8 mouse cellular contexts compared by ENCODE assay signal in genomic region chr9:37430582-37430981, GRCm38 (mm10). TPM values are rescaled to one million over a fixed set of nuclear protein-coding genes. Genes with fewer than 3 reads are reported as not detected.
DNase-seq lines count a peak whose midpoint lies in the region; TF ChIP-seq lines count a peak whose summit lies in the region.

No protein-coding gene starts in this region.

- TF ChIP-seq CTCF in cerebellum, adult 2 months (IDR thresholded peaks at IDR 0.05; ENCODE audit: borderline replicate concordance, insufficient read depth, low read depth, low read length): peak; percentile 90

- no peaks in the 10 kb centered on the region for H3K9me3 ChIP-seq in hindbrain, embryonic 10.5 days

- H3K4me3 ChIP-seq in cerebellum, adult 2 months (replicated peaks; ENCODE audit: insufficient read depth, low read depth, low read length): peak overlapping the region; percentile 39
- H3K4me3 ChIP-seq in hindbrain, embryonic 10.5 days: peak overlapping the region; percentile 30; the same call in 1 of the 2 replicates

- H3K27ac ChIP-seq in cerebellum, adult 2 months (ENCODE audit: insufficient read depth, low read length): no peak overlapping the region
- H3K27ac ChIP-seq in hindbrain, embryonic 10.5 days: no peak overlapping the region

- H3K27me3 ChIP-seq in cerebellum, adult 2 months (ENCODE audit: control insufficient read depth, insufficient read depth, low read length): peaks cover 5% of the 10 kb centered on the region; the same call in 1 of the 2 replicates
- H3K27me3 ChIP-seq in hindbrain, embryonic 10.5 days (ENCODE audit: insufficient read depth, poor library complexity, severe bottlenecking): peaks cover 94% of the 10 kb centered on the region

- peak; percentile 75 for DNase-seq in MN1 (ENCODE audit: low spot score)
- DNase-seq in cerebellum, adult 2 months: peak; percentile 76 to 85
- peak; percentile 92 to 98 for DNase-seq in frontal cortex, adult 2 months (ENCODE audit: extremely low spot score in 1 of 2, low spot score in 1 of 2)
- peak; percentile 87 for DNase-seq in hindbrain, embryonic 10.5 days (ENCODE audit: low spot score)
- DNase-seq in layer of hippocampus, adult 9-10 months (ENCODE audit: low spot score): peak; percentile 95
- DNase-seq in lung, postnatal 10 days: peak; percentile 91
- DNase-seq in ovary, postnatal 36 days (ENCODE audit: low spot score): peak; percentile 81
- DNase-seq in thymus, postnatal 14 days: peak; percentile 80

- no peak for TF ChIP-seq POLR2A in cerebellum, adult 2 months (IDR thresholded peaks at IDR 0.05; ENCODE audit: borderline replicate concordance, insufficient read depth, low read length)

- H3K36me3 ChIP-seq in hindbrain, embryonic 10.5 days: no peaks in the 10 kb centered on the region

- 3% methylated on average over 12 of the region's 12 CpGs for WGBS in cerebellum, adult 2 months
- WGBS in hindbrain, embryonic 10.5 days: 1% methylated on average over 12 of the region's 12 CpGs

- peaks cover 4% of the 10 kb centered on the region; the same call in 1 of the 2 replicates for H3K4me1 ChIP-seq in cerebellum, adult 2 months (ENCODE audit: control insufficient read depth, insufficient read depth, low read length)
- H3K4me1 ChIP-seq in hindbrain, embryonic 10.5 days (replicated peaks): peaks cover 28% of the 10 kb centered on the region

RNA-seq across cellular contexts. Expression of gene Robo3, which starts 2.5 kb away (rescaled TPM):
- polyA plus RNA-seq in cerebellum, adult 2 months (2012; rRNA removed): 1.3 and 1.4 TPM in 2 replicates
- polyA plus RNA-seq in frontal cortex, adult 2 months (2012; rRNA removed): 26.3 and 43.8 TPM in 2 replicates
- 29.1 and 148 TPM in 2 replicates for polyA plus RNA-seq in hindbrain, embryonic 10.5 days (2016; fragmentation: Nextera tagmentation; extraction: Ambion mirVana)

RNA-seq across cellular contexts. Expression of gene Robo4, which starts 28.9 kb away (rescaled TPM):
- polyA plus RNA-seq in cerebellum, adult 2 months (2012; rRNA removed): 5.7 and 5.9 TPM in 2 replicates
- 5.6 and 5.8 TPM in 2 replicates for polyA plus RNA-seq in frontal cortex, adult 2 months (2012; rRNA removed)
- polyA plus RNA-seq in hindbrain, embryonic 10.5 days (2016; fragmentation: Nextera tagmentation; extraction: Ambion mirVana): 6.6 and 7.7 TPM in 2 replicates

RNA-seq across cellular contexts. Expression of gene Msantd2, which starts 58.5 kb away (rescaled TPM):
- polyA plus RNA-seq in cerebellum, adult 2 months (2012; rRNA removed): 40.6 and 40.7 TPM in 2 replicates
- polyA plus RNA-seq in frontal cortex, adult 2 months (2012; rRNA removed): 33.9 and 35.2 TPM in 2 replicates
- polyA plus RNA-seq in hindbrain, embryonic 10.5 days (2016; fragmentation: Nextera tagmentation; extraction: Ambion mirVana): 36.8 and 40.0 TPM in 2 replicates

Comparison
In these comparisons a context has a peak if more than half of its experiments do, and no peak if none do; other contexts are left out.
1. RNA of gene Robo3, which starts 2.5 kb away (polyA plus RNA-seq): 29.1 to 148 TPM in hindbrain, embryonic 10.5 days and 26.3 to 43.8 TPM in frontal cortex, adult 2 months; 1.3 to 1.4 TPM in cerebellum, adult 2 months; every median in the first group is over 10 times any median in the second.
2. Peak in every context shown above with its lines, with median percentiles within 50 percentile points of each other: DNase-seq.